Mouse (Mus musculus): ENCODE results near the gene Mapre3.

Mapre3 gene

GRCm38 (mm10) chr5:30814424-30815119 is at the start of gene Mapre3:
Gene Mapre3 (plus strand): TSS chr5:30814641.
- peak; percentile 94 for DNase-seq

DNA sequence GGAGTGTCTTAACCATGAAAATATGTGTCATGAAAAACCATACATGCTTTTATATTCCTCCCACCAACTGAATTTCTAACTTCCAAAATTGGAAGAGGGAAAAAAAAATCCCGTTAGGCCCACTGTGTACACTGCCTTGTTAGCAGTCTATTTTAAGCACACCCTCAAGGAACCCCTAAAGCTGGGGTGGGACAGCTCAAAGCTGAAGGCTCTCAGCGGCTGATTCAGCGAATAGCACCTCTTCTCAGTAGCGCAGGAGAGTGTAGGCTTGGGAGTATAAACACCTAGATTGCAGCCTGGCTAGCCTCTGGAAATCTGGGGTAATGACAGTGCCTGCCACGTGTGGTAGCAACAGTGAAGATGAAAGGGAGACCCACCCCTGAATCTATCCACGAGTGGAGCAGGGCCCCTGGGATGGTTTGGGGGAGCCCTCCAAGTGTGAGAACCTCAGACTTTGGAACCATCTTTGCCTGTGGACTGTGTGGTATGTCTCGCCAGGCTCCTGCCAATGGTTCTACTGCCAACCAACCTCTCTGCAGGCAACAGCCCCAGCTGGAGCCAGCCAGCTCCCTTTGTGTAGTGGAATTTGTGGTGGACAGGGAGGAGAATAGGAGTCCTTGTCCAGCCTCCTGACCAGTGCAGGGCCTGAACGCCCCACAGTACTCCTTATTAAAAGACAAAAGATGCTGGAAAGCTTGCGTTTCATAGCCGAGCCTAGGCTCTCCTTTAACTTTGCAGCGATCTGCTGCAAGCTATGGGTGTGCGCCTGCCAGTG is 48.7 kb upstream of the Mapre3 start:
- no peak for DNase-seq

DNA sequence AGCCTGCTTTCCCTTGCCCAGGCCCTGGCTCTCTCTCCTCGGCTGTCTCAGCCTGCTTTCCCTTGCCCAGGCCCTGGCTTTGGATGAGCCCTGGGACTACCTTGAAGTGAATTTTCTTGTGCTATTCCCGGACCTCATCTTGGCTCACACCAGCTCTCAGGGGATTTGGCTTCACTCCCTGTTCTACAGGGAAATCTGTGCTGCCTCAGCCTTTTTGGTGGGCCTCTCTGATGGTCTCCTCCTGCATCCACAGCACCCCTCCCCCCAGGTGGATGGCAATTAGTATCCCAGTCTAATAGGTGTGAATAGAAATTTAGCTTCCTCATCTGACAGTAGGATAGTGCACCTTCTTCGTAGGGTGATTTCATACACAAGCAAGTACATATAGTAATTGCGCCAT is 46.4 kb upstream of the Mapre3 start:
- no peak for DNase-seq

- no peak for DNase-seq
These were observed 45.8 kb upstream of the Mapre3 start for GRCm38 (mm10) chr5:30768598-30768997.

DNA sequence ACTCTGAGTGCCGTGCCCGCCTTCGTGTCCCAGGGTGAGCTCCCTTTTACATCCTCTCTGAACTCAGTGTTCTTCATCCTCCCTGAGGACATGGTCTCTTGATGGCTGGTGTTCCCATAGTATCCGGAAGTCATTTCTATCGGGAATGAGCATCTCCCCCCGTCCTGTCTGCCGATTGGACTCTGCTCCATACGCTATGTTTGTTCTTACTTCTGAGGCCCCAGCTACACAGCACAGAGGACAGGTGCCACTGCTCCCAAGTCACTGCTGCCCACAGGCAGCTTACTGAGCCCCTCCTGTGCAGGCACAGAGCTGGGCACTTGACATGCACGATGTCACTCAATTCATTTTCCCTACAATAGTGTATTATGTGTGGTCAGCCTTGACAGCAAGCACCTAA is 45.4 kb upstream of the Mapre3 start:
- DNase-seq = no peak

DNA sequence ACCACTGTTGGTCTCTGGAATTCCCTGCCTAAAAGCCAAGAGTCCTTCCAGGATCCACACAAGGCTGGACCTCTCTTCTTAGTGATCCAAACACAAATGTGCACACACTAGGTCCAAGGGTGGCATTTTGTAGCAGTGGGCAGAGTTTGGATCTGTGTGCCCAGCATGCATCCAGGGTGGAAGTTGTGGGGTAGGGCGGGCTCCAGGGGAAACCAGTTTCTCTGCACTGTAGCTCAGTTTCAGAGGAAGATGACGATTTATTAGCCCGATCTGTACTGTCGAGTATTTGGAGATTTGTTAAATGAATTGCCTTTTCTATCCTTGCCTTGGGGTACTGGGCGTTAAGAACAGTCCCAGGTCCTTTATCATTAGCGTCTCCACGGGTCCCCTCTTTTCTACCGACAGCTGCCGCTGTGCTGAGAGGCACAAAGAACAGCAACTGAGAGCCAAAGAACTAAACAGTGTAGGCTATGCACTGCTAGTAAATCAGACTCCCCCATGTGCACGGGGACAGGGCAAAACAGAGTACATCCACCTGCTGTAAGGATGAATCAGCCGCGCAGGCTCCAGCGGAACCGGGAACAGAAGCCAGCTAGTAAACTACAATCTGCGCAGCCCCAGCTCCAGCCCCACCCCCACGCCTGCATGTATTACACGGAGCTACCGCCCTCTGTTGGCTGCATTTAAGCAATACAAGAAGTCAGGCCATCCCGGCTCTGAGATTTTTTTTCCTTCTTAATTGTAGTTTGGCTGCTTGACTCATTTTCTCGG is 39.7 kb upstream of the Mapre3 start:
- peak; percentile 98 for DNase-seq

- DNase-seq = no peak
These were observed 33.7 kb upstream of the Mapre3 start for GRCm38 (mm10) chr5:30780699-30781098.

DNA sequence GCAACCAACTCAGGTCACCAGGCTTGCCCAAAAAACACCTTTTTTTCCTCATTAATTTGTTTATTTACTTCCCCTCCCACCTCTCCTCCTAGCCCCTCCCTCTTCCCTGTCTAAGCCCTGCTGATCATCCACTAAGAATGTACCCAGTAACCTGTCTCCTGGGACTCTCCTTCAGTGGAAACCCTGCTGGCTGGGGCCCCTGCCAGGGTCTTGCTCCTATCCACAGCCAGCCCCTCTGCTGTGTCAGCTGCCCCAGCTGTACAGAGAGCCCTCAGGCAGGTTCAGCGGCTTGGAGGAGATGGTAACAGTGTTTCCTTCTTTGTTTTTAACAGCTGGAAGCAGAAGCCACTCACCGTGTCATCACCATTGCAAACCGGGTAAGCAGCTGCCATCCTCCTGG is 33.3 kb upstream of the Mapre3 start:
- DNase-seq = no peak

GRCm38 (mm10) chr5:30787381-30787780 is 27.1 kb upstream of the Mapre3 start:
- DNase-seq = no peak

GRCm38 (mm10) chr5:30790047-30790446 is 24.4 kb upstream of the Mapre3 start:
- no peak for DNase-seq

- peak; percentile 87 for DNase-seq
These were observed 18.3 kb upstream of the Mapre3 start for GRCm38 (mm10) chr5:30796125-30796524.

GRCm38 (mm10) chr5:30797482-30797881 is 17.0 kb upstream of the Mapre3 start:
- DNase-seq = no peak

DNA sequence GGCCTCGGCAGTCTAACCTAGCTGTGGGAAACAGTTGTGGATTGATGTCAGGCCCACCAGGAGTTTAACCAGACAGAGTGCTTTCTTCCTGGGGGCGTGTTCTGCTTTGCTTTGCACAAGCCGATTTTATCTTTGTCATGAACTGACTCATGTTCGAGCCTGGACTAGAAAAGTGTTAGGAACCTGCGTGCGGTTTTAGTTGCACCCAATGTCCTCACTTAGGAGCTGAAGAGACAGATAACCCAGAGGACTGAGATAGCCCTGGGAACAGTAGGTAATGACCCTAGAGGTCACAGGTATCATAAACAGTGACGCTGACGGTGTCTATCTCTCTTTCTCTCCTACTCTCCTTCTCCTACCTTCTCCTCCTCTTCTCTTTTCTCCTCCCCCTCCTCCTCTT is 16.5 kb upstream of the Mapre3 start:
- DNase-seq = no peak

DNA sequence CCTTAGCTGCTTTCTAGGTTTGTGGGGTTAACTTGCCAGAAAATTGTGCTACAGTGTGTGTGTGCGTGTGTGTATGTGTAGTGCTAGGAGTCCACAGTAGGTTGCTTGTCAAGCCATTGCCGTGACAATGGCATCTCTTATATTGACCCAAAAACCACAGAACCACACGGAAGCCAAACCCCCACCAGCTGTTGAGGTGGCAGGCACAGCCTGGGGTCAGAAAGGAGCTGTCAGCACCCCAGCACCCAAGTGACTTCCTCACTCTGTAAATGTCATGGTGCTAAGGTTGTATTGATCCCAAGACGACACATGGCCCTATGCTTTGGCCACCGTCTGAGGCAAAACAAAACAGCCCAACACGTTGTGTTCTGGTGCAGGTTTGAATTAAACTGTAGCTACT is 15.5 kb upstream of the Mapre3 start:
- DNase-seq = no peak

DNA sequence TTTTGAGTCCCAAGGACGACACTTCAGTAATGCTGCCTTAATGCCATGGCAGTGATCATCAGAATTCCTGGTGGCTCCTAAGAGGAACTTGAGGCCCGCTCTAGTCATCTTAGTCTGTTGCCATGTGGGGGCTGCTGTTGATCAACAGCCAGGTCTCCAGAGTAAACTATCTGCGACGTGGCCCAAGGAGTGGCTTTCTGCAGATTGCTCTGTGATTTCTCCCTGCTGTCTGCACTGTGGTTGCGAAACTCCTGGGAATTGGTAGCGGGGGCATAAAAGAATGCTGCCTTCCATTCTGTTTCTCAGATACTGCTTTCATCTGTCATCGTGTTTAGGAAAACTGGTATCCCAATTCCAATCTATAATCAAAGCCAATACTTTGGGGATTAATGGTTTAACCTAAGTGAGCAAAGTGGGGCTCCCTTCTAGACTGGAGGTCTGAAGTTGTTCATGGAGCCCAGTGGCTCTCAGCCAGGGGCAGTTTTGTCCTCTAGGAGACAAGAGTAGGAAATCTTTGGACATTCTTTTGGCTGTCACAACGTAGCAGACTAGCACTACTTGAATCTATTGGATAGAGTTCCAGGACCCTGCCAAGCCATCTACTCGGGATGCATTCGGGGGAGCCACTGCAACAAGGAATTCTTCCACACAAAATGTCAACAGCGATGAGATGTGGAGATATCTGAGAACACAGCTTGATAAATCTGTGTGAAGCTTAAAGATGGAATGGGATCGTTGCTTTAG is 11.5 kb upstream of the Mapre3 start:
- DNase-seq = no peak

DNA sequence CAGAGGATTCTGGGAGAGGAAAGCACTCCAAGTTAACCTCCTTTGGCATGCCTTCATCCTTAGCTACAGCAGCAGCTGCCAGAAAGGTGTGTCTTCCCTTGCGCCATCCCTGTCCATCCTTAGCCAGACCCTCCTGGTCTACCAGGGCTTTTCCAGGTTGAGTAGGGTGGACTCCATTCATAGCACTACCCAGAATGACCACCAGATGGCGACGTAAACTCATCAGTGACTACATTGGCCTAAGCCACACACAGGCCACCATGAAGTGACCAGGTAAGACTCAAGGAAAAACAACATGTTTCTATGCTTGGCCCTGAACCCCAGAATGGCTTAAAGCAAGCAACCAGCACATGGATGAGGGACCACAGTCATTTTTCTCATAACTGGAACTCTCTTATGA is 8.3 kb upstream of the Mapre3 start:
- peak; percentile 85 for DNase-seq

- no peak for DNase-seq
These were observed 652 bp downstream of the Mapre3 start for GRCm38 (mm10) chr5:30815120-30815465.

GRCm38 (mm10) chr5:30816261-30816791 is 1.9 kb downstream of the Mapre3 start:
- no peak for DNase-seq

- DNase-seq = no peak
These were observed 4.4 kb downstream of the Mapre3 start for GRCm38 (mm10) chr5:30818758-30819309.

DNA sequence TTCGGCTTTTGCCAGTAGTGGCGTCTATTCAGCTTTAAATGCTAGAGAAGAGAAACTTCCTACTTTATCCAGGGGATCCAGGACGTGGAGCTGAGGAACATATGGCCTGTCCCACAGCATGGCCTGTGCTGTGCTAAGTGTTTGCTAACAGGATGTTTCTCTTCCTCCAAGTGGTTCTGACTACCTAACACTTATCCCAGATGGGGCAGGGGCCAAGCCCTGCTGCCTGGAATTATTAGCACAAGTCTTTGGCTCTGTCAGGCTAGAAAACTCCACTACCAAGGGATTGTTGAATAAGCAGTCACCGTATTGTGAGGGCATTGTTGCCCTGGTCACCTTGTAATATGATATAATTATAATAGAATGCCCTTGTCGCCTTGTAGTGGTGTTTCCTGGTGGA is 8.2 kb downstream of the Mapre3 start:
- no peak for DNase-seq

DNA sequence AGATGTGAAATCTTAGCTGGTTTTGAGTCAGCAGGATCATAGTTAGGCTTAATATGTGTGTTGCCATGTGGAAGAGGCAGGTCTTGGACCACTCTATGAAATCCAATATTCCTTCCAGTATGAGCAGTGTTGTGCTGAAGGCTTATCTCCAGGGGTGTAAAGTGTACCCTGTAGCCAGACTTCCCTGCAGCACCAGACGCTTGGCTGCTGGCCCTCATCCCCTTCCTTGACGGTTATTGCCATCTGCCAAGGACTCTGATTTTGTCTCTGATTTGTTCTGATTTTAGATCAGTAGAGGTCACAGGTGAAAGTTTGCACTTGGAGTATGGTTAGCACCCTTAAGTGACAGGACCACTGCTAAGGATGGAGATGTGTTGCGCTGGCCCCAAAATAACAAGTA is 8.7 kb downstream of the Mapre3 start:
- no peak for DNase-seq
